17 mouse cellular contexts compared by ENCODE assay signal in the genomic region with DNA sequence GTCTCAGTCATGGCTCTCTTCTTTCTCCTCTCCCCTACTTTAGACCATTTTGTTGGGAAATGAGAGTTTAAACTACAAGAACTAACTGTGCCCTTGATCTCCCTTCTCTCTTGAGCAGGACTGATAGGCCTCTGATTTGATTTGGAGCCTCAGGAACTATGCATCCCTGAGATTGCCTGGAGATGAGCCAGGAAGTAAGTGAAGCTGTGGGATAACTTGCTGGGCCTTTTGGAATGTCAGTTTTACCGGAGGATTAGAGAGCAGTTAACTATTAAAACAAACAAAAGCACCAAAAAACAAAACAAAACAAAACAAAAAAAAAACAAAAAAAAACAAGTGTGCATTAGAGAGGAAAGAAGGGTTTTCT. TPM values are rescaled to one million over a fixed set of nuclear protein-coding genes. Genes with fewer than 3 reads are reported as not detected.
DNase-seq lines count a peak whose midpoint lies in the region; ATAC-seq and TF ChIP-seq lines count a peak whose summit lies in the region.
"Had no signal": no experiment of that assay in that cellular context is flagged by ENCODE, and none has a peak within 500 bp of the region (broad histone marks: within the 10 kb centered on the region; RNA-seq: fewer than 3 reads in every experiment).

No protein-coding gene starts in this region.

- no peaks in the 10 kb centered on the region for H3K9me3 ChIP-seq in heart, embryonic 13.5 days
- no peaks in the 10 kb centered on the region for H3K9me3 ChIP-seq in kidney, embryonic 15.5 days (replicated peaks)
- H3K9me3 ChIP-seq in lung, postnatal 0 days (ENCODE audit: low read length) = no peaks in the 10 kb centered on the region
- H3K9me3 ChIP-seq: embryonic facial prominence, embryonic 15.5 days; forebrain, embryonic 10.5 days; hindbrain, embryonic 10.5 days; neural tube, embryonic 13.5 days had no signal

- H3K4me2 ChIP-seq in heart, embryonic 13.5 days = no peak overlapping the region
- no peak overlapping the region for H3K4me2 ChIP-seq in kidney, embryonic 15.5 days
- H3K4me2 ChIP-seq in lung, postnatal 0 days (replicated peaks; ENCODE audit: low read depth, low read length) = no peak overlapping the region
- H3K4me2 ChIP-seq: embryonic facial prominence, embryonic 15.5 days; midbrain, embryonic 11.5 days; neural tube, embryonic 13.5 days had no signal

- ATAC-seq in heart, embryonic 13.5 days (ENCODE audit: extremely low read depth, insufficient number of reproducible peaks, low FRiP score, low TSS enrichment) = no peak
- no peak for ATAC-seq in kidney, embryonic 15.5 days (replicated peaks; ENCODE audit: low FRiP score)
- no peak for ATAC-seq in lung, postnatal 0 days
- no peak for ATAC-seq in frontal cortex, adult (ENCODE audit: low TSS enrichment)
- ATAC-seq: activated CD4-positive, CD25-positive, alpha-beta regulatory T cell, adult 4 months had no signal

- H3K9ac ChIP-seq in heart, embryonic 13.5 days = no peak overlapping the region
- H3K9ac ChIP-seq in kidney, embryonic 15.5 days = no peak overlapping the region
- no peak overlapping the region for H3K9ac ChIP-seq in lung, postnatal 0 days (replicated peaks; ENCODE audit: low read depth)
- H3K9ac ChIP-seq: embryonic facial prominence, embryonic 15.5 days; neural tube, embryonic 13.5 days had no signal

- WGBS in heart, embryonic 13.5 days = 14% methylated on average over 1 of the region's 1 CpGs
- WGBS in kidney, embryonic 15.5 days = 12% methylated on average over 1 of the region's 1 CpGs
- WGBS in lung, postnatal 0 days = 34% methylated on average over 1 of the region's 1 CpGs

- no peak for TF ChIP-seq EP300 in lung, postnatal 0 days (IDR thresholded peaks at IDR 0.05)

- H3K36me3 ChIP-seq in heart, embryonic 13.5 days = no peaks in the 10 kb centered on the region
- no peaks in the 10 kb centered on the region for H3K36me3 ChIP-seq in kidney, embryonic 15.5 days
- no peaks in the 10 kb centered on the region for H3K36me3 ChIP-seq in lung, postnatal 0 days (ENCODE audit: insufficient read depth, low read length)
- H3K36me3 ChIP-seq: embryonic facial prominence, embryonic 15.5 days; forebrain, embryonic 10.5 days; hindbrain, embryonic 10.5 days; neural tube, embryonic 13.5 days had no signal

- DNase-seq in heart, adult 11 months = no peak
- DNase-seq in kidney, postnatal 4 days = no peak
- no peak for DNase-seq in lung, postnatal 0 days (ENCODE audit: low spot score)
- no peak for DNase-seq in lung, postnatal 36 days
- DNase-seq: B cell, adult 2 months; cerebellum, adult 8-10 months; spleen, adult 18-20 months; thymus, adult 2 months had no signal

- H3K4me1 ChIP-seq in heart, embryonic 13.5 days = peaks cover 44% of the 10 kb centered on the region
- H3K4me1 ChIP-seq in kidney, embryonic 15.5 days = peaks cover 36% of the 10 kb centered on the region
- peaks cover 3% of the 10 kb centered on the region; the same call in 1 of the 2 replicates for H3K4me1 ChIP-seq in lung, postnatal 0 days (ENCODE audit: insufficient read depth, low read depth, low read length)

- H3K4me3 ChIP-seq in heart, embryonic 13.5 days = no peak overlapping the region
- H3K4me3 ChIP-seq in kidney, embryonic 15.5 days (replicated peaks) = no peak overlapping the region
- H3K4me3 ChIP-seq in lung, postnatal 0 days (ENCODE audit: low read depth, low read length) = no peak overlapping the region
- H3K4me3 ChIP-seq: embryonic facial prominence, embryonic 15.5 days; forebrain, embryonic 10.5 days; hindbrain, embryonic 10.5 days; neural tube, embryonic 13.5 days had no signal

- H3K27ac ChIP-seq in heart, embryonic 13.5 days (replicated peaks) = peak overlapping the region; percentile 87
- peak overlapping the region; percentile 74 for H3K27ac ChIP-seq in kidney, embryonic 15.5 days
- H3K27ac ChIP-seq in lung, postnatal 0 days (ENCODE audit: low read length) = peak overlapping the region; percentile 38; the same call in 1 of the 2 replicates
- H3K27ac ChIP-seq: hindbrain, embryonic 10.5 days; neural tube, embryonic 13.5 days had no signal

- no peak for TF ChIP-seq CTCF in lung, postnatal 0 days (IDR thresholded peaks at IDR 0.05)

- H3K27me3 ChIP-seq in heart, embryonic 13.5 days (replicated peaks) = no peaks in the 10 kb centered on the region
- H3K27me3 ChIP-seq in kidney, embryonic 15.5 days = no peaks in the 10 kb centered on the region
- H3K27me3 ChIP-seq in lung, postnatal 0 days (replicated peaks; ENCODE audit: insufficient read depth, low read length) = no peaks in the 10 kb centered on the region
- H3K27me3 ChIP-seq: embryonic facial prominence, embryonic 15.5 days; neural tube, embryonic 13.5 days had no signal

RNA-seq across cellular contexts. Expression of a gene that starts 54.5 kb away (rescaled TPM):
- polyA plus RNA-seq in heart, embryonic 13.5 days (2015; fragmentation: Nextera tagmentation; extraction: Ambion mirVana) = 11.0 and 14.6 TPM in 2 replicates
- polyA plus RNA-seq in kidney, embryonic 15.5 days (2015; fragmentation: Nextera tagmentation; extraction: Ambion mirVana) = 12.7 and 15.3 TPM in 2 replicates
- polyA plus RNA-seq in lung, postnatal 0 days (2015; fragmentation: Nextera tagmentation; extraction: Ambion mirVana) = 14.0 and 15.2 TPM in 2 replicates
- polyA plus RNA-seq: activated CD4-positive, CD25-positive, alpha-beta regulatory T cell, adult 4 months had no signal
